Mouse (Mus musculus) naive thymus-derived CD4-positive, alpha-beta T cell, adult 2 months (primary cell): ENCODE measurements around the gene Bag3.
A peak's percentile ranks its signal among the peaks of the same experiment; 100 is the strongest.
"Not testable (repeated sequence)": the region's sequence is repeated elsewhere in the genome, so short reads cannot be mapped to it uniquely, and the experiment has no call there.

ENCODE experiments used
- DNase-seq: peaks from one replicate; pipeline ENCODE4 v3.0.0-alpha.2; 2011; ENCODE audit warnings: low read depth

Bag3 gene

DNA sequence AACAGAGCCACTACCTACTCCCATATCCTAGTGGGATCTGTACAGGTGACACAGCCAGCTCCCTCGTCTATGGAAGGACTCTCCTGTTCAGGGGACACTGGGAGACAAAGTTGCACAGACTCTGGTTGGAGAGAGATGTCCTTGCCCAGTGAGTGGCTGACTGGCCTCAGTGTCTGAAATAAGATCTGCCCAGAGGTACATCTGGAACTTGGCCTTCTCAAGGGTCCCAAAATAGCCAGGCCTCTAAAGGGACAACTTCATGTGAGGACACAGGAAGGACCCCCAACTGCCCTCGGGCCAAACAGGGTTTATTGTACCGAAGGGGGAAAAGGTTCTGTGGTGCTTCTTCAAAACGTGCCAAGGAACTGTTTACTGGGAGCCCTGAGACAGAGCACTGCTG is 14.8 kb downstream of the Bag3 start:
- no peak for DNase-seq

DNA sequence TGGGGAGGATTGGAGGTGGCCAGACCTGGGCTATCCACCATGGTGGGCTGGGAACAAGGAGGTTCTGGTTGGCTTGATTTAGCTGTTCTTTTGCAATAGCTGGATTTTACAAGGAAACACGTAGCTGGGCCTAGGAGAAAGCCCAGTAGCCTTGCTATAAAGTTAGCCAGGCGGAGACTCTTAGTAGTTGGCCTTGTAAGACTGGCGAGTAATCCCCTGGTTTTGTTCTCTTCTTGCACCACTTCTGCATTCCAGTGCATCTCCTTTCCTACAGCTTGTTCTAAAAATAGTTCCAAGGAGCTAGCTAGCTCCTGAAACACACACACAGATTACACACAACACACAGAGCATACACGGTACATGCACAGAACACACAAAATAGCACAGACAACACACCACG is 15.4 kb downstream of the Bag3 start:
- DNase-seq, result no peak

DNA sequence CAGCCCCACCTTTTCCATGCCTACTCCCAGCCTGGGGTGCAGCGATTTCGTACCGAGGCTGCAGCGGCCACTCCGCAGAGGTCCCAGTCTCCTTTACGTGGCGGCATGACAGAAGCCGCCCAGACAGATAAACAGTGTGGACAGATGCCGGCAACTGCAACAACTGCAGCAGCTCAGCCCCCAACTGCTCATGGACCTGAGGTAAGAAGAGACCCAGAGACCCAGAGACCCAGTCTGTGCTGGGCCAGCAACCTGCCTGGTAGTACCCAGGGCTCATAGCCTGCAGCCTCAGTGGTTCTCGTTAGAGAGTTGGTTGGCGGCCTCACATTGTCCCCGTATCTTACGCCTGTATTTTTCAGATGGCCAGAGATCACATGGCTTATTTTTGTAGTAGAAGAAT is 16.7 kb downstream of the Bag3 start:
- no peak for DNase-seq

DNA sequence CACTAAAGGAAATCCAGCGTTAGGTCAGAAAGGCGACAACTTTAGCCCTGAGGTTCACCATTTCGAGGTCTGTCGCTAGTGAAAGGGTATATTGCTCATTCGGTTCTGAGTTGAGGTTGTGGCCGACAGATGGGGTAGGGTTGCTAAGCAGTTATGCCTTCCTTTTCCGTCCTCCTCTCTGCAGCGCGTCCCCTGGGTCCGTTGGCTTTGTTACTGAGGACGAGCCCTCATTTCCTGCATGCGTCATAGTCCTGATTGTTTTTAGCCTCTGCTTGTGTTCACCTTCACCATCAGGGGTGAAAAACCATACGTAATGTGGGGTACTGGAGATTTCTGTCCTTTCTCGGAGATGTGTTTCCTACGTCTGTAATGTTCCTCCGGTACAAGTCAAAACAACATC is 17.3 kb downstream of the Bag3 start:
- DNase-seq, result peak; percentile 29

DNA sequence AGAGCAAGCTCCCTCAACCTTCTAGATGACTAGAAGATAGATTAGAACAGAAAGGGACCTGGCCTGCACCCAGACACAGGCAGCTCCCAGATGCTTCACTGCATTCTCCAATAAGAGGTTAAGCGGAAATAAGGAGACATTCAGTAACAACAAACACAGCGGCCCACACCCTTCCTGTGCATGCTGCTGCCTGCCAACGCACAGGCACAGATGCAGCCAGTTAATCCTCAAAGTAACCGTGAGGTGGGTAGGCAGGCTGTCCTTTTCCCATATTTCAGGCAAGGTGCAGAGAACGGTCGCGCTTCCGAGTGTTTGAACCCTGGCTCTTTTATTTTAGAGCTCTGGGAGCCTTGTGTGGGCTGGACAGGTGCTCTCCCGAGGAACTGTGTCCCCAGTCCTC is 17.8 kb downstream of the Bag3 start:
- DNase-seq, result no peak

DNA sequence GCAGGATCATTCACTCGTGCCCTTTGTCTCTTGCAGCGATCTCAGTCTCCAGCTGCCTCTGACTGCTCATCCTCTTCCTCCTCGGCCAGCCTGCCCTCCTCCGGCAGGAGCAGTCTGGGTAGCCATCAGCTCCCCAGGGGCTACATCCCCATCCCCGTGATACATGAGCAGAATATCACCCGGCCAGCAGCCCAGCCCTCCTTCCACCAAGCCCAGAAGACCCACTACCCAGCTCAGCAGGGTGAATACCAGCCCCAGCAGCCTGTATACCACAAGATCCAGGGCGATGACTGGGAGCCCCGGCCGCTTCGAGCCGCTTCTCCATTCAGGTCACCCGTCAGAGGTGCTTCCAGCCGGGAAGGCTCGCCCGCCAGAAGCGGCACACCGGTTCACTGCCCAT is 18.4 kb downstream of the Bag3 start:
- DNase-seq, result no peak

DNA sequence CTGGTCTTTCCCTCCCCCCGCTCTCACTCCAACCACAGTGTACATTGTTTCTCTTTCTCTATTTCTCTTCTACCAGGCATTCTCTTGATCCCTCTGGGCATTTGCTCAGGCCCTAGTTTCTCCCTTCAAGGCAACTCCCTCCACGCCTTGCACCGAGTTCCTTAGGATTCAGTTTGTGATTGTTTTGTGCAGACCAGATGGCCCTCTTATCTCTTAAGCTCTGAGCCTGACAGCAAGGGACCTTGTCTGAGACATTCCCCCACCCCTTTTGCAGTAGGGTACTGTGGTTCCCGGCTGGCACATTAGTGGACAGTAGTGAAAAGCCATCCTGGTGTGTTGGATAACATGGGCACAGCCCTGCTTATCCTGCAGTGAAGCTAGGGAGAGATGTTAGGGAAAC is 19.1 kb downstream of the Bag3 start:
- DNase-seq, result no peak

DNA sequence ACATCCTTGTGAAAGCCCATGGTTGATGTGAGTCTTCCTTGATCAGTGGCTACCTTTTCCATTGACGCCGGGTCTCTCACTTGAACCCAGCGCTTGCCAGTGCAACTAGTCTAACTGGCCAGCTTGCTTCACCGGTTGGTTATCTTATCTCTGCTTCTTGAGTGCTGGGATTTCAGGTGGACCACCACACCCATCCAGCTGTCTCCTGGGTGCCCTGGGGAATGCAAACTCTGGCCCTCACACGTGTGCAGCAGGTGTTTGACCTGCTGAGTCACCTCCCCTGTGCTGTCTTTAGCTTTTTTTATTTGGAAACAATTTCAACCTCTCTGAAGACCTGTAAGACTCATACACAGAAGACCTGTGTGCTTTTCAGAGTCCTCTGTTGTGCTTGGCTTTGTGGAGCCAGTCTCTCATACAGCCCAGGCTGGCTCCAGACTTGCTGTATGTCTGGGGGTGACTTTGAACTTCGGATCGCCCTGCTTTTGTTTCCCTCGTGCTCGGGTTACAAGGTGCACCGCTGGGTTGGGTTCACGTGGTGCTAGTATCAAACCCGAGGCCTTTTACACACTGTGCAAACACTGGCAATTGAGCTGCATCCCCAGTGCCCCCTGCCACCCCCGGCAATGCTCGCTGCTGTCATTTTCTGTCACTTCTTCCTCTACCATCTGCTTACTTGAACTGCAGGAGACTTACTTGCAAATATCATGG is 19.9 kb downstream of the Bag3 start:
- no peak for DNase-seq

DNA sequence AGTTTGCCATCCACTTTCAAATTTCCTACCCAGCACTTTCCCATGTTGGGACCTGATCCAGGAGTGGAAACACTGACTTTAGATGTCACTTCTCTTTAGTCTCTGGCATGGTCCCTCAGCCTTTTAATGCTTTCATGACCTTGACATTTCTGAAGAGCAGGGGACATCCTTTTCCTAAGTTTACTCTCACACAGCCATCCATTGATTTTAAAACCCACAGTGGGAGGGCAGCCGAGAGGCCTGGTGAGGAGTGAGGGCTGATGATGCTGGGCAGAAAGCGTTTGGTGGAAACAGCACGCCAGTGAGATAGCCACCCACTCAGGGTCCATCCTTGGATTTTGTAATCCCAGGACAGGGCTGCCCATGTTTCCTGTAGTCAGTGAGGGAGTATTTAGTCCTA is 20.5 kb downstream of the Bag3 start:
- DNase-seq, result no peak

DNA sequence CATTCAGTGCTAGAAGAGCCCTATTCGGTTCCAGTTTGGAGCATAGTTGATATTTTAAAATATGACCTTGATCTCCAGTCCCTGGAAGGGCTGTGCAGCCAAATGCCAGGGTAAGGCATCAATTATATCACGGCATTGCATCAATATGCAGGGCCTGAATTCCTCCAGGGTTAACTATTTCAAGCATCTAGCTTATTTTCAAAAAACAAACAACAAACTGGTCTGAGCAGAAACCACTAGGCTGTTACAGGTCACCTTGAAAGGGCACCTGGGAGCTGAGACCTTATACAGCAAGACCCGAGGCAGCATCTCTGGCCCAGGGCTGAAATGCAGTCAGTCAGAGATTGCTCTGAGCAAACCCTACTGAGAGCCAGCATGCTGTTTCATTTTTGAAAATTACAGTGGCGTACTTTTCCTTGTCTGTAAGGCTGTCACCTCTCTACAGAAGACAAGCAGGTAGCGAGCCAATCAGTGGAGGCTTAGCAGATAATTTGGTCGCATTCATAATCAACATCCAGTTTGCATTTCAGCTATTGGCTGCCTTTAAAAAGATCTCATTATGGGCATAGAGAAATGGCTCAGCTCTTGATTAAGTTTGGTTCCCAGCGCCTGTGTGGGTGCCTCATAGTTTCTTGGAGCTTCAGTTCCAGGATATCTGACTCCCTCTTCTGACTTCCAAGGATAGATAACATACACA is 21.3 kb downstream of the Bag3 start:
- no peak for DNase-seq

DNA sequence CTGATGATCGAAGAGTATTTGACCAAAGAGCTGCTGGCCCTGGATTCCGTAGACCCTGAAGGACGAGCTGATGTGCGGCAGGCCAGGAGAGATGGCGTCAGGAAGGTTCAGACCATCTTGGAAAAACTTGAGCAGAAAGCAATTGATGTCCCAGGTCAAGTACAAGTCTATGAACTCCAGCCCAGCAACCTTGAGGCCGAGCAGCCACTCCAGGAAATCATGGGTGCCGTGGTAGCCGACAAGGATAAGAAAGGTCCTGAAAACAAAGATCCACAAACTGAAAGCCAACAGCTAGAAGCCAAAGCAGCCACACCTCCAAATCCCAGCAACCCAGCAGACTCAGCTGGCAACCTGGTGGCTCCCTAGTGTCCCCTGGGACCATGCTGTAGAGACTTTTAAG is 22.6 kb downstream of the Bag3 start:
- no peak for DNase-seq

DNA sequence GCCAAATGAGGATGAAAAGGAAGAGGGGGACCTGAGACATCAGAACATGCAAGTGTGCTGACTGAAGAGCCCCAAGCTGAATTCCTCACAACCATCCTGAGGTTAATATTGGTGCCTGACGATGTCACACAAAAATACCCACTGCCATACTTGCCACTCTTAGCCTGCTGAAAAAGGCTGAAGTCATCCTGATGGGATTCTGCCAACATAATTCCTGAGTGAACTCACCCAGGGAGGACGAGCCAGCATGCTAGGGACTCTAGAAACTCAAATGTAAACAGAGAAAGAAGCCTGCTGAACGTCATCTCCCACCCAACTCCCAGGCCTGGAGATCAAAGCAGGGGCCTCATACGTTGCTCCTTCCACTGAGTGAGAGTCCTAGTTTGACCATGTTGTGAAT is 25.7 kb downstream of the Bag3 start:
- no peak for DNase-seq

DNA sequence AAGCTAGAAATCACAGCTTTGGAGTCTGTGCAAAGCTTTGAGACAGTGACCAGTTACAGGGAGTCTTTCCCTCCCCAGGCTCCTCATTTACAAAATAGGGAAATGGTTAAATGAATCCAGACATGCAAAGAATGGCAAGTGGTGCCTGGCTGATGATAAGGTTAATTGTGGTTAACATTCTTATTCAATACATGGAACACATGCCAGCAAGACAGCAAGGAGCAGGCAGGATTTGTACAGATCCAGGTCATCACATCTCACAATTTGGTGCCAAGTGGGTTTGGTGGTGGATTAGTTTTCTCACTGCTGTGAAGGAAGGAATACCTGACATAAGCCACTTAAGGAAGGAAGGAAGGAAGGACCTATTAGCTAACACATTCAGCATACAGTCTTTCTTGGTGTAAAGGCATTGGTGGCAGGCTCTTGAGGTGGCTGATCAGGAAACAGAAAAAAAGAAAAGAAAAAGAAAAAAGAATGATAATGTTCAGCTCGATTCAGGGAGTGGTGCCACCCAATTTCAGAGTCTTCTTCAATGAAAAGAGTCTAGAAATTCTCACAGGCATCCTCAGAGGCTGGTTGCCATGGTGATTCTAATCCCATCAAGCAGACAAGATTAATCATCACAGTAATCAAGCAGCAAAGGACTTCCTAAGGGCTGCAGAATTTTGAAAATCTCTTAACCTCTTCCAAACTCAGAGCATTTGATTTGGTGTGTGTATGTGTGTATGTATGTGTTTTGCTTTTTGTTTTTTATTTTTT is 27.1 kb downstream of the Bag3 start:
- no peak for DNase-seq

DNA sequence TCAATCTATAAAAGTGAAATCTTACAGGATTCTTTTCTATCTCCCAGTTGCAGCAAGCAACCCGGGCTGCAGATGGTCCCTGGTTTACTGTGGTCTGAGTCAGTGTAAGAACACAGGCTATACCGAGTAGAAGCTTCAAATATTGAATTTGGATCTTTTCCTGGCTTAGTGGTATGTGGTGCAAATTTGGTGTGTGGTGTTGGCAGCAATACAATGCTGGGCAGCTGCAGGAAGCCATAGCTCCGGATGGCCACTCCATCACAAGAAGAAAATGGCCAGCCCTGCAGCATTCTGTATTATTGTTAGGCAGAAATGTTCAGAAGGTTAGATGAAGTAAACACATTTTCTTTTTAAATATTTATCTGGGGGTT is 27.7 kb downstream of the Bag3 start:
- no peak for DNase-seq

DNA sequence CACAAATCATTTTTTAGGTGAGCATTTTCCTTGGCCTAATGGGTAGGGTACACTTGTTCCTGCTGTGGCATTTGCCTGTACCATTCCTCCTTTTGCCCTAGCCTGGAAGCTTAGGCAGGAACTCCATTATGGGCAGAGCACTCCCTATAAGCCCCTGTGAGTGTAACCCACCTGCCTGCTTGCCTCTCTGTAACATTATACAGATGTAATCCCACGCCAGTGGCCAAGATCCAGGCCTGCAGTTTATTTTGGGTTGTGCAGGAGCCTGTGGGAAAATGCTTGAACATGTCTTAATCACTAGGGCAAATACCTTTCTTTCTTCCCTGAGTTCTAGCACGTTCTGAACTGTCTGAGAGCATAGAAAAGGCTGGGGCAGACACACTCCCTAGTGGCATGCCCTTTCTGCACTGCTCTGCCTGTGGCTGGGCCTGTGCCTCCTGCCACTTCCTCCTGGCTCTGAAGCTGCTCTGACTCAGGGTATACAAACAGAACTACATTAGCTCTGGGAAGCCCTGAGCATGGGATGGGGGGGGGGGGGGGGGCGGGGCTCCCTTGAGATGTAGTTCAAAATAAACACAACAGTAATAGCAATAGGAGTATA is 29.8 kb downstream of the Bag3 start:
- no peak for DNase-seq

DNA sequence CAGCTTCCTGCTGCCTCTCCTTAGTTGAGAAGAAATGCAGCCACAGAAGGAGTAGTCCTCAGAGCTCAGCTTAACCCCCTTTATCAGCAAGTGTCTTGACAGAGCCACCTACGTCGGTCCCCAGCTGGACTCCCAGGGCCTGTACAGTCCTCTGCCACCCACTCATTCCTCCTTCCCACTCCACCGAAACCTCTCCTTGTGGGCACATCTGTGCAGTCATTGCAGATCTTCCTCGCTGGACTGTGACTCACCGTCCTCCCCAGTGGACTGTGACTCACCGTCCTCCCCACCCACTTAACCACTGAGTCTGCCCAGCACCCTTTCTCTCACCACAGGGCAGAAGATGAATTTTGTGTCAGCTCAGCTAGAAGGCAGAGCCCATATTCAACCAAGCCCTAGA is 31.1 kb downstream of the Bag3 start:
- no peak for DNase-seq

DNA sequence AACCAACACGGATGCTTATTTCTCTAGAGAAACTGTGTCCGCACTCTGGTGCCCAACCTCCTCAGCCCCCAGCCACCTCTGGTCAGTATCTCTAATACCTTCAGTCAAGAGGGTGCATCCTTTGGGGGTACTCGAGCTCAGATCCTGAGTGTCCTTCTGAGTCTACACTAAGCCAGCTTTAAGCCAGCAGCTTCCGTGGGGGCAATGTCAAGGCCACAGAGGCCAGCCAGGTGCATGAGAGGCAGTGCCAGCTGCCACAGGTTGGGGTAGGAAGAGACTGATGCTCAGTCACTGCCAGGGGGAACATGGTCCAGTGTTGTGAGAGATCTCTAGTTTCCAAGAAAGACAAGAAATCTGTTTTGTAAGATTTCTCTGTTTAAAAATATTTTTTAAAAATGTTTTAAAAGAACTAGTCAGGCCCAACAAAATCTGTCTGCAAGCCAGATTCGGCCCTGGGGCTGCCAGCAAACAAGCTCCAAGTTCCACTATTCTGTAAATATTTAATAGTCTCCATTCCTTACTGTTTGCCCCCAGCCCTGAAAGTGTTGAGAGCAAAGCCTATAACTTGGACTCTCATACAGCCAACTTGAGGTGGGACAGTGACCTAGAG is 31.8 kb downstream of the Bag3 start:
- no peak for DNase-seq

DNA sequence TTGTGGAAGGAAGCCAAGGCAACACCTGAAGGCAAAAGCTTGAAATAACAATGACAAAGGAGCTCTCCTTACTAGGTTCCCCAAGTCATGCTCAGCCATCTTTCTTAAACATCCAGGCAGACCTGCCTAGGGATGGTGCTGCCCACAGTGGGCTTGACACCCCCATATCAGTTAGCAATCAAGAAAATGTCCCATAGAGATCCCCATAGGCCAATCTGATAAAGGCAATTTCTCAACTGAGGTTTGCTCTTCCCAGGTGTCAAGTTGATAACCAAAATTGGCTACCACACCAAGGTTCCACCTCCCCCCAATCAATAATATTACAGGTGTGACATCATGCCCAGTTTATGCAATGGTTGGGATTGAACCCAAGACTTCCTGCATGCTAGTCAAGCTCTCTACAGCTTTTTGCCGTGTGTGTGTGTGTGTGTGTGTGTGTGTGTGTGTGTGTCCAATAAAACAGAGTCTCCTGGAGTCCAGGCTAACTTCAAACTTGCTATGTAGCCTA is 33.6 kb downstream of the Bag3 start:
- DNase-seq, result no peak

DNA sequence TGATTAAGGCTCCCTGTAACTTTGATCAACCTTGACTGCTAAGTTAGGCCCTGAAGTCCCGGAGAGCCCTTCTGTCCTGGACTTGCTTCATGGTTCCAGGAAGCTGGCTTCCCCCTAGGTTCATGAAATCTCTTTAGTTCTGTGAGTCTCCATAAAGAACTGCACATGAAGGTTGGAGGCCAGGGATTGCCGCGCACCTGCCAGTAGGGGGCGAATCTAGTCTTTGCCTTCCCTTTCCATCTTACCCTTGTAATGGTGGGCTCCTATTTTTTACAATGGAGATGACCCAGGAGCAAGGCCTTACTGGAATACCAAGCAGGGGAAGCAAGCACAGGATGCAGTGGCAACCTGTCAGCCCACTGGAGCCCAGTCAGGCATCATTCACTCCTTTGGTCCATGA is 40.0 kb downstream of the Bag3 start:
- peak; percentile 65 for DNase-seq

DNA sequence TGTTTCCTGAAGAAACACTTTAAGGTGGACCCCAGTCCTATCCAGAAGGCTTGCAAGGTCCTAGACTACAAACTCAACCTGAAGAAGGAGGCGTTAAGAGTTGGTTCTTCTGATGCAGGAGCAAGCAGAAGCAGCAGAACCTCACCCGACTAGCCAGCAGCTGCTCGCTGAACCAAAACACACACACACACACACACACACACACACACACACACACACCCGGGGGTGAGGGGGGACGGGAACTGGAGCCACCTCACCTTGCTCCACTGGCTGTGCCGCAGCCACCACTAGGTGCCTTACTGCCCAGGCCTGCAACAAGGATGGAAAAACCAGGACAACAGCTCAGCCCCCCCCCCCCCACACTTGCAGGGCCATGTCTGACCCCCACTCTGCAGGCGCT is 42.9 kb downstream of the Bag3 start:
- no peak for DNase-seq

DNA sequence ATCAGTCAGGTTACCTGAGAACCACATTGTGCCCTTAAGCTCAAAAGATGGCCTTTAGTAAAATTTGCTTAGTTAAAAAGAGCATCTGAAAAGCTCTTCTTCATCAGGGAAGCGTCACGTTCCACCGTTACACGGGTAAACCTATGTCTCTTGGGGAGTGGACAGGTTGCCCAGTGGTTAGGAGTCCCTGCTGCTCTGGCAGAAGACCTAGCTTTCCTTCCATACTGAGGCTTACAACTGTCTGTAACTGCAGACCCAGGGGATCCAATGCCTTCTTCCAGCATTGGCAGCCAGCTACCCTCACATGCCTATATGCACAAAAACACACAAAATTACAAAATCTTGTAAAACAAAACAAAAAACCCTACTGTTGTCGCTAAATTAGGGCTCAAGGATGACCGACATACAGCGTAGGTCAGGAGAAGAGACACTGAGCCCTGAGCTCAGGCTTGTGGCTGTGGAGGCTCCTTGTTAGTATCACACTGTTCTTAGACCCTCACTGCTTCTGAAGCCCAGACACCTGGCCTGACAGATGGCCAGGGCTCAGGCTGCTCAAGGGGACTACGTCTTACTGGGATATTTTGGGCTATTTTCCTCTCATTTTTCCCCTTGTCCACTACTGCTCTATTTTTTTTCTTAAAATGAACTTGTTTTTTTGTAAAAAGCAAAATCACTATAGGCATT is 44.3 kb downstream of the Bag3 start:
- no peak for DNase-seq

DNA sequence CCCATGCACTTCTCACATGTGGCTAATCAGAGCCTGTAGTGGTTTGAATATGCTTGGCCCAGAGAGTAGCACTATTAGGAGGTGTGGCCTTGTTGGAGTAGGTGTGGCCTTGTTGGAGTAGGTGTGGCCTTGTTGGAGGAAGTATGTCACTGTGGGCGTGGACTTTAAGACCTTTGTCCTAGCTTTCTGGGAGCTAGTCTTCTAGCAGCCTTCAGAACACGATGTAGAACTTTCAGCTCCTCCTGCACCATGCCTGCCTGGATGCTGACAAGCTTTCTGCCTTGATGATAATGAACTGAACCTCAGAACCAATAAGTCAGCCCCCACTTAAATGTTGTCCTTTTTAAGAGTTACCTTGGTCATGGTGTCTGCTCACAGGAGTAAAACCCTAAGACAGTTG is 46.0 kb downstream of the Bag3 start:
- DNase-seq, result not testable (repeated sequence)
